Mouse (Mus musculus): ENCODE data around the gene Tle1. TPM values are rescaled to one million over a fixed set of nuclear protein-coding genes. Genes with fewer than 3 reads are reported as not detected.

The Tle1 gene
- 29.8 and 35.1 TPM in 2 replicates for polyA plus RNA-seq (2014; fragmentation: Nextera tagmentation; extraction: Ambion mirVana)

DNA sequence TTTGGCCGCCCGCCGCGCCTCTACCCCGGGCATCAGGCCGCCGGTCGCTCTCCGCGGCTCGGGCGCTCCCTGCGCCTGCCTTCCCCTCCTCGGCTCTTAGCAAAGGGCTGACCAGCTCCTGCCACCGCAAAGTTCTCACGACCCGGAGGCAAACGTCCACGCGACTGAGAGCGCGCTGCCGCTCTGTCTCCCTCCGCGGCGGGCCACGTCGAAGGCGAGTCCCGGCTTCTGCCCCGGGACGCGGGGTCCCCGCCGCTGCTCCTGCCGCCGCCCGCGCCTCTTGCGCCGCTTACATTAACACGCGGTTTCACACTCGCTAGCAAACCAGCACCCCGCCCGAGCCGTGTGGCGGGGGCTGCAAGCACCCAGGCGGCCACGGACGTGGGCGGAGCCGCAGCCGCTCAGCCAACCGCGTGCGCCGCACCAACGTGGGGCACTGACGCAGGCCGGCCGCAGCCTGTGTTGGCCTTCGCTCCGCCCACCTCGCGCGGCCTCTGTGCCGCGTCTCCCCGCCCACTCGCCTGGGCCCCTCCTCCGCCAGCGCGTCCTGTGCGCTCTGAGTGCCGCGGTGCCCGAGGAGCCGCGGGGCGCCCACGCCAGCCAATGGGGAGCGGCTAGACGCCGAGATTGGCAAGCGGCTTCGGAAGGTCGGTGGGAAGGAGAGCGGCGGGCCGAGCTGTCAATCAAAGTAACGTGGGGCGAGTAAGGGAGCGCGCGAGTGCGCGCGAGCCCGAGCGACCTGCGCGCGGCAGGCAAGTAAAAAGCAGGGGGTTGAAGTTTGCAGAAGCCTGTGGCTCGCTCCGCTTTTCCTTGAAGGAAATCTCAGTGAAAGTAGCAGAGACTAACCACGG, at the start of gene Tle1:
TSS of gene Tle1 (minus strand) at position 361 of the 851 bp plus-strand sequence.
- Histone ChIP-seq H3K9me3 (ENCODE audit: control insufficient read depth, low read length) (no peaks in the 10 kb centered on the region), H3K4me1 (ENCODE audit: control insufficient read depth, insufficient read depth, low read length) (peaks cover 15% of the 10 kb centered on the region), H3K4me3 (ENCODE audit: low read depth, low read length) (peak within 1 kb of the TSS; percentile 85), H3K4me2 (ENCODE audit: low read depth, low read length) (peak within 1 kb of the TSS; percentile 78), H3K9ac (replicated peaks; ENCODE audit: low read depth, low read length) (peak within 1 kb of the TSS; percentile 88), H3K27me3 (ENCODE audit: control insufficient read depth, insufficient read depth, low read length) (no peaks in the 10 kb centered on the region), H3K36me3 (ENCODE audit: control insufficient read depth, insufficient read depth, low read length) (no peaks in the 10 kb centered on the region), H3K27ac (ENCODE audit: low read depth, low read length) (peak within 1 kb of the TSS; percentile 89)
- under 1% methylated on average over 97 of the region's 107 CpGs for WGBS
- ATAC-seq (ENCODE audit: low read depth) = peak; percentile 96

DNA sequence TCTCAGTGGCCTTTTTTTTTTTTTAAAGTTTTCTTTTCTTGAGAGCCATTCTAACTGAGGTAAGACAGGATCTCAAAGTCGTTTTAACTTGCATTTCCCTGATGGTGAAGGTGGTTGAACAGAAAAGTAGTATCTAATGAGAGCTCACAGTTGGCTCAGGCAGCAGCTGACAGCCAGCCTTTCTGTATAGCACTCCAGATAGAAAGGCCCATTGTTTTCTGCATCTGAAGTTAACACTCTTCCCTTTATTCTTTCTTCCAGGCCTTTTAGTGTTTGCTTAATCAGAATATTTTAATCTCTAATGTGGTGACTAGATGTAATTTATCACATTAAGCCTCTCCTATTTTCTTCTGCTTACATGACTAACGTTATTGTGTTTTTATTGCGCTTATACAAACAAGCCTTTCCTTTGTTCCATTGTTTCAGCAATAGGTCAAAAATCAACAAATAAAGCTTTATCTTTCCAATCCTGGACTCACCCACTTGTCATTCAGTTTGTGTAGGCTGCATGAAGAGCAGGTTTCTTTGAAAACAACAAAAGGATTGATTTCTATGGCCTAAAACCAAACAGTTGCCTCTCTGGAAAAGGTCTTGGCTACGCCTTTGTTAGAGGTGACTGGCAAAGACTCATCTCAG, 33.0 kb upstream of the Tle1 start:
- Histone ChIP-seq H3K27me3 (ENCODE audit: control insufficient read depth, insufficient read depth, low read length) (no peaks in the 10 kb centered on the region), H3K27ac (ENCODE audit: low read depth, low read length) (no peak overlapping the region), H3K4me3 (ENCODE audit: low read depth, low read length) (no peak overlapping the region), H3K4me2 (ENCODE audit: low read depth, low read length) (no peak overlapping the region), H3K9ac (replicated peaks; ENCODE audit: low read depth, low read length) (no peak overlapping the region), H3K36me3 (ENCODE audit: control insufficient read depth, insufficient read depth, low read length) (no peaks in the 10 kb centered on the region), H3K9me3 (ENCODE audit: control insufficient read depth, low read length) (no peaks in the 10 kb centered on the region), H3K4me1 (ENCODE audit: control insufficient read depth, insufficient read depth, low read length) (no peaks in the 10 kb centered on the region)
- 10% methylated on average over 4 of the region's 4 CpGs for WGBS
- ATAC-seq (ENCODE audit: low read depth) = peak; percentile 54; the same call in 1 of the 2 replicates

GRCm38 (mm10) chr4:72232206-72232605, 31.5 kb upstream of the Tle1 start:
- Histone ChIP-seq H3K9ac (replicated peaks; ENCODE audit: low read depth, low read length) (no peak overlapping the region), H3K36me3 (ENCODE audit: control insufficient read depth, insufficient read depth, low read length) (no peaks in the 10 kb centered on the region), H3K4me2 (ENCODE audit: low read depth, low read length) (no peak overlapping the region), H3K27me3 (ENCODE audit: control insufficient read depth, insufficient read depth, low read length) (no peaks in the 10 kb centered on the region), H3K4me3 (ENCODE audit: low read depth, low read length) (no peak overlapping the region), H3K9me3 (ENCODE audit: control insufficient read depth, low read length) (no peaks in the 10 kb centered on the region), H3K4me1 (ENCODE audit: control insufficient read depth, insufficient read depth, low read length) (no peaks in the 10 kb centered on the region), H3K27ac (ENCODE audit: low read depth, low read length) (no peak overlapping the region)
- WGBS = 86% methylated on average over 3 of the region's 3 CpGs
- ATAC-seq (ENCODE audit: low read depth) = no peak

DNA sequence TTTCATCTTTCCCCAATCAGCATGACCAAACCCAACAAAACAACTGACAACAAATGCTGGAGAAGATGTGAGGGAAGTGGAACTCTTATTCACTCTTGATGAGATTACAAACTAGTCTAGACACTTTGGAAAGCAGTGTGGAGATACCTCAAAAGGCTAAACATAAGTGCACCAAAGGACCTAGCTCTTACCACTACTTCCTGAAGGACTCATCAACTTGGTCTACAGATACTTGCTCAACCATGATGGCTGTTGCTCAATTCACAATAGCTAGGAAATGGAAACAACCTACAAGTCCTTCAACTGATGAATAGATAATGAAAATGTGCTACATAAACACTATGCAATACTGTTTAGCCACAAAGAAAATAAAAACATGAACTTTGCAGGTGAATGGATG, 30.1 kb upstream of the Tle1 start:
- Histone ChIP-seq H3K4me3 (ENCODE audit: low read depth, low read length) (no peak overlapping the region), H3K27me3 (ENCODE audit: control insufficient read depth, insufficient read depth, low read length) (no peaks in the 10 kb centered on the region), H3K36me3 (ENCODE audit: control insufficient read depth, insufficient read depth, low read length) (no peaks in the 10 kb centered on the region), H3K9ac (replicated peaks; ENCODE audit: low read depth, low read length) (no peak overlapping the region), H3K4me2 (ENCODE audit: low read depth, low read length) (no peak overlapping the region), H3K27ac (ENCODE audit: low read depth, low read length) (no peak overlapping the region), H3K4me1 (ENCODE audit: control insufficient read depth, insufficient read depth, low read length) (no peaks in the 10 kb centered on the region), H3K9me3 (ENCODE audit: control insufficient read depth, low read length) (no peaks in the 10 kb centered on the region)
- no peak for ATAC-seq (ENCODE audit: low read depth)

DNA sequence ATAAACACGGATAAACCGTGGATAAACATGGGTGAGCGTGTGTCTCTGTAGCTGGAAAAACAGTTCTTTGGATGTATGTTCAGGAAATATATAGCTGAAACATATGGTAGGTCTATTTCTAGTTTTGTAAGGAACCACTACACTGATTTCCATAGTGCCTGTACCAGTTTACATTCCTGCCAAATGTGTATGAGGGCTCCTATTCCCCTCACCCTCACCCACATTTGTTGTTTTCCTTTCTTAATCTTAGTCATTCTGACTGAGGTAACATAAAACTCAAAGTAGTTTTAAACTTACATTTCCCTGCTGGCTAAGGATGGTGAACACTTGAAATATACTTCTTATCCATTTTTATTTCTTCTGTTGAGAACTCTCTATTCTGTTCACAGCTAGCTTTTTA, 20.9 kb upstream of the Tle1 start:
- WGBS = 92% methylated on average over 3 of the region's 3 CpGs
- Histone ChIP-seq H3K4me1 (ENCODE audit: control insufficient read depth, insufficient read depth, low read length) (no peaks in the 10 kb centered on the region), H3K27ac (ENCODE audit: low read depth, low read length) (no peak overlapping the region), H3K4me3 (ENCODE audit: low read depth, low read length) (no peak overlapping the region), H3K9me3 (ENCODE audit: control insufficient read depth, low read length) (no peaks in the 10 kb centered on the region), H3K36me3 (ENCODE audit: control insufficient read depth, insufficient read depth, low read length) (no peaks in the 10 kb centered on the region), H3K4me2 (ENCODE audit: low read depth, low read length) (no peak overlapping the region), H3K27me3 (ENCODE audit: control insufficient read depth, insufficient read depth, low read length) (no peaks in the 10 kb centered on the region), H3K9ac (replicated peaks; ENCODE audit: low read depth, low read length) (no peak overlapping the region)
- ATAC-seq (ENCODE audit: low read depth) = no peak

DNA sequence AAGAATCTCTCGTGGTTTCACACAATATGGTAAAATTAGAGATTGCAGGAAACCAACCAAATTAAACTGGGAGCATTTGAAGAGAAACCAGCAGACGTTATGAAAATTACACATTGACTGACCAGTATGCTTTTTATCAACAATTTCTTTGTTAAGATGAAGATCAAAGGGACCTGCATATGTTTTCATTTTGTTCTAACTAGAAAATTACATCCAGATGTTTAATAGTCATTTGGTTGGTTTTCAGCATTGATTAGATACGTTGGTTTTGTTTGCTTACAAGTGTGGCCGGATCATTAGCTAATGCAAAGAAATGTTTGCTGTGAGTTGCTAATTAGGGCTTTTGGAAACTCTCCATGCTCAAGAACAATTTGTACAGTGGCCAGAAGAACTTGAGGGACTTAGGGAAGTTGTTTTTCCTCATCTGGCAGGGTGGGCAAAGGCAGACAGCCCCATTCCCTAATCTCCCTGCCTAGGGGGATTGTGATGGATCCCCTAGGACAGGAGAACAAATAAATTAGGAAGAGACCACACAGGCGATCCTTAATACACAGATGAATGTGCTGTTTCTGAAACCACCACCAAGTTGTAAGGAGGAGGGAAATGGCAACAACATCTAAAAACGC, 3.8 kb upstream of the Tle1 start:
- Histone ChIP-seq H3K4me2 (ENCODE audit: low read depth, low read length) (peak overlapping the region; percentile 1), H3K4me3 (ENCODE audit: low read depth, low read length) (no peak overlapping the region), H3K36me3 (ENCODE audit: control insufficient read depth, insufficient read depth, low read length) (no peaks in the 10 kb centered on the region), H3K27ac (ENCODE audit: low read depth, low read length) (no peak overlapping the region), H3K4me1 (ENCODE audit: control insufficient read depth, insufficient read depth, low read length) (peaks cover 5% of the 10 kb centered on the region; the same call in 1 of the 2 replicates), H3K9ac (replicated peaks; ENCODE audit: low read depth, low read length) (no peak overlapping the region), H3K27me3 (ENCODE audit: control insufficient read depth, insufficient read depth, low read length) (no peaks in the 10 kb centered on the region), H3K9me3 (ENCODE audit: control insufficient read depth, low read length) (no peaks in the 10 kb centered on the region)
- WGBS = 39% methylated on average over 6 of the region's 6 CpGs
- ATAC-seq (ENCODE audit: low read depth) = no peak

DNA sequence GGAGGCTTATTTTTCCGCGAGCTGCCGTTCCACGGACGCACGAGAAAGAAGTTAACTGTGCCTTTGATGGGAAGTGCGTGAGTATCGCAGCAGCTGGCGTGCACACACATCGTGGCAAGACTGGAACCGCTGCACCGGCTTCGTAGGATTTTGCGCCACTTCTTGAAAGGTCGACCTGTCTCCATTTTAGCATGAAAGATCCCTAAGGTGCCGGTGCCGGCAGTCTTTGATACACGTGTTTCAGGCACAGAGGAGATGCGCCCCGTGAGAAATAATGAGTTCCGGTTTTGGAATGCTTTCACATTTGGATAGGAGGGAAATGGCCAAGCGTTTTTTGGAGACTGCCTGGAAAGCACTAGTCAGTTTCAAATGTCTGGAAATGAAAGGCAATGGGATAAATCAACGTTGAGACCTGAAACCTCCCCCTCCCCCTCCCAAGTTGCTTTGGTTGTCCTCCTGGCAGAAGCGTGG, 837 bp upstream of the Tle1 start:
- Histone ChIP-seq H3K9me3 (ENCODE audit: control insufficient read depth, low read length) (no peaks in the 10 kb centered on the region), H3K27me3 (ENCODE audit: control insufficient read depth, insufficient read depth, low read length) (no peaks in the 10 kb centered on the region), H3K9ac (replicated peaks; ENCODE audit: low read depth, low read length) (no peak overlapping the region; the same call in 1 of the 2 replicates), H3K27ac (ENCODE audit: low read depth, low read length) (peak overlapping the region; percentile 45; the same call in 1 of the 2 replicates), H3K4me2 (ENCODE audit: low read depth, low read length) (peak overlapping the region; percentile 78), H3K4me1 (ENCODE audit: control insufficient read depth, insufficient read depth, low read length) (peaks cover 12% of the 10 kb centered on the region), H3K4me3 (ENCODE audit: low read depth, low read length) (peak overlapping the region; percentile 85), H3K36me3 (ENCODE audit: control insufficient read depth, insufficient read depth, low read length) (no peaks in the 10 kb centered on the region)
- peak; percentile 1; the same call in 1 of the 2 replicates for ATAC-seq (ENCODE audit: low read depth)
- WGBS = under 1% methylated on average over 24 of the region's 24 CpGs

DNA sequence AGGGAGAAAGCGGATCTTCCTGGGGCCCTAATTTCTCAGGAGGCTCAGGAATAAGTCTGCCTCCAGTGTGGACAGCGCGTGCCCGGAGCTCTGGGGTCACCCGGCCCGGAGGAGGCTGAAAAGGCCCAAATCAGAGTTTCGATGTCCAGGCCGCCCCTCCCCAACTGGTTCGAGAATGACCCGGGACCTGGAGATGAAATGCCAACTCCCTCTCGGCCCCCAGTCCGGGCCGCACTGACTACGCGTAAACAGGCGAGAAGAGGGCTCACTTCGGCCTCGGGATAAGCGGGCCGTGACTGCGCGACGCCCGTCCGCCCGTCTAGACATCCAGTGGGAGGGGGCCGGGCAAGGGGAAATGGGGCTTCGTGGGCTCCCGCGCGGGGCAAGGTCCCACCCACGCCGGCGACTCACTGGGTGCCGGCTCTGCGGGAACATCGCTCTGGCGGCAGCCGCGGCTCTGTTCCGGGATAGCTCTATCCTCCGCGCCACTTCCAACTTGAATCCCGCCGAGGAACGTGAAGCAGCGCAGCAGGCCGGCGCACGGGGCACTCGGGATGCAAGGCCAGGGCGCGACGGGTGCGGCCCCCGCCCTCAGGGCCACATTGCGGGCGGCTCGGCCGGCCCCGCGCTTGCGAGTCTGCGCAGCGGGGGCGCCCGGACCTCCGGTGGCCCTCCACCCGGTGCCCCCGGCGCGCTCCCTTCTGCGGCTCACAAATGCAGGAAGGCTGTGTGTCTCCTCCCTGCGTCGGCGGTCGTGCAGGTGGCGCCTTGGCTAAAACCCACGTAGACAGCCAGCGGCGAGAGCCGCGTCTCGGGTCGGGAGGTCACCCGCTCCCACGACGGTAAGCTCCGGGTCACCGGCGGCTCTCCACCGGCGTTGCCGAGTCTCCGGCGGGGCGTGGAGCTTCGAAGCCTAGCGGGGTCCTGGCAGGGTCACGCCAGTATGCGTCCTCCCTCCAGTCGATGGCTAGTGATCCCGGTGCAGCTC, 854 bp downstream of the Tle1 start:
- WGBS = under 1% methylated on average over 84 of the region's 103 CpGs
- Histone ChIP-seq H3K9ac (replicated peaks; ENCODE audit: low read depth, low read length) (peak overlapping the region; percentile 88), H3K4me1 (ENCODE audit: control insufficient read depth, insufficient read depth, low read length) (peaks cover 22% of the 10 kb centered on the region), H3K4me2 (ENCODE audit: low read depth, low read length) (peak overlapping the region; percentile 78), H3K27ac (ENCODE audit: low read depth, low read length) (peak overlapping the region; percentile 89), H3K4me3 (ENCODE audit: low read depth, low read length) (peak overlapping the region; percentile 85), H3K9me3 (ENCODE audit: control insufficient read depth, low read length) (no peaks in the 10 kb centered on the region), H3K36me3 (ENCODE audit: control insufficient read depth, insufficient read depth, low read length) (no peaks in the 10 kb centered on the region), H3K27me3 (ENCODE audit: control insufficient read depth, insufficient read depth, low read length) (no peaks in the 10 kb centered on the region)
- ATAC-seq (ENCODE audit: low read depth) = peak; percentile 3

Data from neural tube, embryonic 14.5 days (tissue).